Mouse (Mus musculus) C2C12 (cell line): Measurements from ENCODE around the gene Ncoa1. TPM values are rescaled to one million over a fixed set of nuclear protein-coding genes. Genes with fewer than 3 reads are reported as not detected.

ENCODE experiments used
- H3K27me3 ChIP-seq: one replicate; pipeline ENCODE4 v1.6.1; 2011; ENCODE audit not compliant: control insufficient read depth, insufficient read depth, insufficient read length
- H3K36me3 ChIP-seq: one replicate; pipeline ENCODE4 v1.6.1; 2011; ENCODE audit not compliant: control insufficient read depth, insufficient read depth
- H3K4me3 ChIP-seq: one replicate; pipeline ENCODE4 v1.5.1; 2011; ENCODE audit warnings: mild to moderate bottlenecking, control low read depth; ENCODE audit not compliant: poor library complexity, insufficient read depth, severe bottlenecking
- H3K79me2 ChIP-seq: one replicate; pipeline ENCODE4 v1.6.1; 2011; ENCODE audit not compliant: control insufficient read depth, insufficient read depth
- H3K79me3 ChIP-seq: one replicate; pipeline ENCODE4 v1.6.1; 2011; ENCODE audit warnings: low read depth, control low read depth
- H3ac ChIP-seq: one replicate; pipeline ENCODE3; 2011; ENCODE audit warnings: low read depth; ENCODE audit not compliant: control insufficient read depth, insufficient read length
- CEBPB ChIP-seq: IDR thresholded peaks from one replicate; pipeline ENCODE4 v1.6.1; 2011; ENCODE audit warnings: low read depth, mild to moderate bottlenecking, control low read depth, moderate library complexity
- CTCF ChIP-seq: IDR thresholded peaks from one replicate; pipeline ENCODE4 v1.5.1; 2011; ENCODE audit not compliant: control insufficient read depth, insufficient read depth, insufficient read length
- FOSL1 ChIP-seq: IDR thresholded peaks from one replicate; pipeline ENCODE4 v1.8.0; 2011; ENCODE audit warnings: mild to moderate bottlenecking, low read length; ENCODE audit not compliant: poor library complexity, insufficient read depth, severe bottlenecking
- MAX ChIP-seq: IDR thresholded peaks from one replicate; pipeline ENCODE4 v1.6.1; 2011; ENCODE audit warnings: mild to moderate bottlenecking, control low read depth
- MYOD1 ChIP-seq: IDR thresholded peaks from one replicate; pipeline ENCODE4 v1.6.1; 2011; ENCODE audit warnings: low read depth; ENCODE audit not compliant: control insufficient read depth, insufficient read length
- MYOG ChIP-seq: IDR thresholded peaks from one replicate; pipeline ENCODE4 v1.6.1; 2011; ENCODE audit not compliant: control insufficient read depth, insufficient read length; ENCODE audit errors: extremely low read depth
- USF1 ChIP-seq: IDR thresholded peaks from one replicate; pipeline ENCODE4 v1.6.1; 2011; ENCODE audit warnings: low read depth, mild to moderate bottlenecking, control low read depth, moderate library complexity
- polyA plus RNA-seq: library from polyadenylated mRNA; unstranded; fragments of >200 nt; fragmentation: generic; extraction: Trizol; gene quantifications from one replicate; pipeline ENCODE4 v1.2.1, GENCODE M21; 2012; ENCODE audit warnings: missing spikeins

Ncoa1 gene
- polyA plus RNA-seq, 1 experiment, result 3.4 TPM

DNA sequence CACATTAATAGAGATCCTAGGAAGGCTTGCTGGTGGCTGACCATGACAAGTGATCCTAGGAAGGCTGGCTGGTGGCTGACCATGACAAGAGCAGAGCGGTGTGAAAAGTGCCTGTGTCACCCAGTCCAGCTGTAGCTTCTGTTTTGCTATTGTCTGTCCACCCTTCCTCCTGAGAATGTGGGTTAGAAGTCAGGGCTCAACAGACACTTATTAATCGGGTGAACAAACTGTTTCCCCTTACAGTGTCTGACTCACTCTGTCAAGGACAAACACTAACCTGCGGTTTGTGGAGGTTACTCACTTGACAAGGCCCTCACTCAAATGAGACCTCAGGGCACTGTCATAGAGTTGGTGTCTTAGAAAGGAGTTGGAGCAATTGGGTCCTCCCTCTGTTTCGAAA lies 278.3 kb downstream of the Ncoa1 start:
- Histone ChIP-seq H3K4me3 (no peak overlapping the region), H3K79me2 (no peaks in the 10 kb centered on the region), H3K27me3 (no peaks in the 10 kb centered on the region), H3K36me3 (no peaks in the 10 kb centered on the region), H3K79me3 (no peaks in the 10 kb centered on the region), H3ac (no peak overlapping the region)
- TF ChIP-seq USF1 (no peak), CTCF (no peak), MYOD1 (no peak), FOSL1 (no peak), CEBPB (no peak), MAX (no peak), MYOG (no peak)

Other genes starting within 250 kb of the Ncoa1 start
- gene Ptrhd1, start 243.2 kb downstream of the Ncoa1 start, polyA plus RNA-seq, result 4.1 TPM
- 11.8 TPM for gene Cenpo, start 242.9 kb downstream of the Ncoa1 start, polyA plus RNA-seq
- gene Itsn2, start 115.5 kb upstream of the Ncoa1 start, polyA plus RNA-seq, result 7.9 TPM
- not detected for gene Gm3625, start 115.7 kb upstream of the Ncoa1 start, polyA plus RNA-seq